Mouse (Mus musculus): ENCODE results near the gene Elk3.
A peak's percentile ranks its signal among the peaks of the same experiment; 100 is the strongest.

The Elk3 gene

GRCm38 (mm10) chr10:93268339-93268738, 42.6 kb downstream of the Elk3 start:
- no peak for DNase-seq (ENCODE audit: inconsistent ontology term)

- DNase-seq (ENCODE audit: inconsistent ontology term), result no peak
These were observed 43.4 kb downstream of the Elk3 start for GRCm38 (mm10) chr10:93267509-93267908.

DNA sequence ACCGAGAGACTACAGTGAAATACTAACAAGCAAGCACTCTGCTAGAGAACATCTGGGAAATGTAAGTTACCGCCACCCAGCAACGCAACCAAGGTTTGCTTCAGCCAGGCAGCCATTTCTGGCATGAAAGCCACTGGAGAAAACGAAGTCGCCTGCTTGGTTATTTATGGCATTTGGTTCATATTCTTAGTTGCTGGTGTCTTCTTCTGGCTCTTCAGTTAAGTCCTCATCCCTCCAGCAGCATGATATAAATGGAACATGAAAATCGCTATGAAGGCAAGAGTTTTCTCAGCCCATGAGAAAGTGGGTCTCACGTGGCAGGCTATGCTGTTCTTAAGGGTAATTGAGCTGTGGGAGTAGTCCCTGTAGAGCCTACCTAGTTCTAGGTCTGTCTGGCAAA, 44.4 kb downstream of the Elk3 start:
- no peak for DNase-seq (ENCODE audit: inconsistent ontology term)

- no peak for DNase-seq (ENCODE audit: inconsistent ontology term)
These were observed 45.1 kb downstream of the Elk3 start for GRCm38 (mm10) chr10:93265833-93266232.

GRCm38 (mm10) chr10:93264001-93264400, 46.9 kb downstream of the Elk3 start:
- no peak for DNase-seq (ENCODE audit: inconsistent ontology term)

- DNase-seq (ENCODE audit: inconsistent ontology term), result no peak
These were observed 47.5 kb downstream of the Elk3 start for GRCm38 (mm10) chr10:93263431-93263830.

GRCm38 (mm10) chr10:93261981-93262499, 48.9 kb downstream of the Elk3 start:
- peak; percentile 55 for DNase-seq (ENCODE audit: inconsistent ontology term)

- peak; percentile 85 for DNase-seq (ENCODE audit: inconsistent ontology term)
These were observed 49.6 kb downstream of the Elk3 start for GRCm38 (mm10) chr10:93261132-93261980.

GRCm38 (mm10) chr10:93259826-93260225, 51.1 kb downstream of the Elk3 start:
- DNase-seq (ENCODE audit: inconsistent ontology term), result no peak

DNA sequence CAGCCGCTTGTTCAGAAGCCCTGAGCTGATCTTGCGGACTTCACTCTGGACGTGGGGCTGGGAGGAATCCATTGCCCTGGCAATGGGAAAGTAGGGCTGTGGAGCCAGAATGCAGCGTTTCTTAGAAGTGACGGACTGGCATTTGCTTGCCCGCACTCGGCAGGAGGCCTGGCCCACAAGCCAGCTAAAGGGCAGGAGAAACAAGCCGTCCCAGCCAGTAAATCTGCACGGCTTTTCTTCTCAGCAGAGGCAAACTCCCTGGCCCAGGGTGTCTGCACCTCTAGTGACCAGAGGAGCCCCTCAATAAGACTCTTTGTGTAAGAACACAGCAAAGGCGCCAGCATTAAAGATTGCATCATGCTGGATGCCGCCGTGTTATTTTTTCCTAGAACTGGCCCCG, 55.6 kb downstream of the Elk3 start:
- DNase-seq (ENCODE audit: inconsistent ontology term), result peak; percentile 91

DNA sequence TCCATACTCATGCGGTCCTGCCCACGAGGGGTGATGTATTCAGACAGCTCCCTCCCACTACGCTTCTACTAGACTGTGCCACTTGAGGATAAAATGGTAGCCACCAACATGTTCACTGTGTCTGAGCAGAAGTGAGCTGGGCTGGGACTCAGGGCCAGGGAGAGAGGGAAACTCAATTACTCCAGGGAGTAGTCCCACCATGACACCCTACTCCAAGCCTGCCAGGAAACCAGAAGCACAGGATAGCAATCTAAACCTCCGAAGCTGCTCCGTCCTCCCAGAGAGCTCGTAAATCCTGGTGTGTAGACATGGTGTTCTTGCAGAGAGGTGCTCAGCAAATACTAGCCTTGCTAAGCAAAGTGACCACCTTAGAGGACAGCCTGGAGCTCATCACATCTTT, 57.8 kb downstream of the Elk3 start:
- no peak for DNase-seq (ENCODE audit: inconsistent ontology term)

GRCm38 (mm10) chr10:93252661-93253060, 58.3 kb downstream of the Elk3 start:
- no peak for DNase-seq (ENCODE audit: inconsistent ontology term)

DNA sequence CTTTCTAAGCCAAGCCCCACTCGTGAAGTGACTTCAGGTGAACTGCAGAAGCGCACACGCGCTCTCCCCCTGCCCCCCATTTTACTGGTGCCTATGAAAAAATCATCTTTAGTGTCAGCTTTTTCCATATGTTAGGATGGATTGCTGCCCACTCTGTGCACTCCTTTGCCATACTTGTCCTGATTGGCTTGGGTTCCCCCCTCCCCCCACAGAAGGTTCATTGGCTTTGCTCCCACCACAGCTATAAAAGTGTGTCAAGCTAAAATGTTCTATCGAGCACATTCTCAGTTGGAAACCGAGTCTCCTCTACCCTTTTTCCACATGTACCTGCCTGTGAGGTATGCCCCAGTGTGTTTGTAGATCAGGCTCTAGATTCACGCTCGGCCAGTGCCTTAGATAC, 59.5 kb downstream of the Elk3 start:
- DNase-seq (ENCODE audit: inconsistent ontology term), result no peak

GRCm38 (mm10) chr10:93250436-93251317, 60.3 kb downstream of the Elk3 start:
- no peak for DNase-seq (ENCODE audit: inconsistent ontology term)

- DNase-seq (ENCODE audit: inconsistent ontology term), result no peak
These were observed 61.0 kb downstream of the Elk3 start for GRCm38 (mm10) chr10:93249901-93250300.

- DNase-seq (ENCODE audit: inconsistent ontology term), result no peak
These were observed 62.5 kb downstream of the Elk3 start for GRCm38 (mm10) chr10:93248416-93248815.

- DNase-seq (ENCODE audit: inconsistent ontology term), result no peak
These were observed 63.0 kb downstream of the Elk3 start for GRCm38 (mm10) chr10:93247902-93248301.

DNA sequence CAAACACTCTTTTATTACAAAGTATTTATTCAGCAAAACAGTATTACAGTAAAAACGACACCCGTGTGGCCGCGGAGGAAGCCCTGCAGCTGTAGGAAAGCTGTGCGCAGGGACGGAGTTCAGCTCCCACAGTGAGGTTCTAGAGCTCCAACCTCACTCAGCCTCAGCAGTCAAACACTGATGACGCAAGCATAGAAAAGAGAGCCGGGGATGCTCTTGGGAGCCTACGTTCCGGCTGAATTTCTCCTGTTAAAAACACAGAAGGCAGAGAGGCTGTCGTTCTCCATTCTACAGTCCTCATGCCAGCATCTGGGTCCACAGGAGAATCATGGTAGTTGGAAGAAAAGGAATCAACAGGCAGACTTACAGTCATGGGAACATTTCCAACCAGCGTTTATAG, 63.5 kb downstream of the Elk3 start:
- DNase-seq (ENCODE audit: inconsistent ontology term), result no peak

GRCm38 (mm10) chr10:93246185-93246920, 64.6 kb downstream of the Elk3 start:
- DNase-seq (ENCODE audit: inconsistent ontology term), result no peak

DNA sequence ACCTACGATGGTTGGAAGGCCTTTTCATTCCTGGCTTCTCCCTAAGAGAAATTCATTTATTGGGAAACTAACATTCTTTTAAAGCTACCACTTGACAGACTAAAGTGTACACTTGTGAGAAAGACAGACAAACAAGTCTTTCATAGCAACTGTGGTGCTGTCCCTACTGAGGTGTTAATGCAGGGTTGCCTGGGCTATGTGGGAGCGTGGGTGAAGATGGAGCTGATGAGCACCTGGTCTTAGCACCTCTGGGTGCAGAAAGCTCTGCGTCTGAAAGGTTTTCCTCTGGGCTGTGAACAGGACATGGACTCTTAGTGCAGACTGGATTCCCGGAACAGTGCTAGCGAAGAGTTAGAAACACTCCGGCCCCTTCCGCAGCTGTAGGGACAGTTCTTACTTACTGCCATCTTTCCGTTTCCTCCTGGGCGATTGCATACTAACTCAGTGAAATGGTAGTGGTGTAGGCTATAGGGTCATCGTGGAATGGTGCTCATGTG, 66.7 kb downstream of the Elk3 start:
- DNase-seq (ENCODE audit: inconsistent ontology term), result no peak

- DNase-seq (ENCODE audit: inconsistent ontology term), result no peak
These were observed 68.1 kb downstream of the Elk3 start for GRCm38 (mm10) chr10:93242861-93243260.

DNA sequence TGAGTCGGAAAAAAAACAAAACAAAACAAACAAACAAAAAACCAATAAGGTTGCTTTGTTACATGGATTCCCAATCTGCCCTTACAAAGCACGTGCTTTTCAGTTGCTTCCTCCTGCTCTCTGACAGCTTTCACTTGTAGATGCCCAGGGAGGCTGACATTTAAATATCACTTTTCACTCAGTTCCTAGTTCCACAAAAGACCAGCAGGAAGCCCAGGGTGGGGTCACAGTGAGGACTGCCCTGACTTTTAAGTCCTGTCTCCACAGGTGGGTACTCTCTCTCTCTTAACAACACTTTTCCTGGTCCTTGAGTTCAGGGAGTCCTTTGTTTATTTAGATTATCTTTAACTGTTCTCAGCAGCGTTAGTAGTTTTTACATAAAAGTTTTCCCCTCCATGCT, 68.7 kb downstream of the Elk3 start:
- no peak for DNase-seq (ENCODE audit: inconsistent ontology term)

All from Muller cell, postnatal 12 days (primary cell).